Mouse (Mus musculus): ENCODE measurements around the gene Ccrl2. TPM values are rescaled to one million over a fixed set of nuclear protein-coding genes. Genes with fewer than 3 reads are reported as not detected.

The Ccrl2 gene
- total and polyA plus RNA-seq, 2 experiments from 2014 or later: 0.82 to 1.2 TPM

DNA sequence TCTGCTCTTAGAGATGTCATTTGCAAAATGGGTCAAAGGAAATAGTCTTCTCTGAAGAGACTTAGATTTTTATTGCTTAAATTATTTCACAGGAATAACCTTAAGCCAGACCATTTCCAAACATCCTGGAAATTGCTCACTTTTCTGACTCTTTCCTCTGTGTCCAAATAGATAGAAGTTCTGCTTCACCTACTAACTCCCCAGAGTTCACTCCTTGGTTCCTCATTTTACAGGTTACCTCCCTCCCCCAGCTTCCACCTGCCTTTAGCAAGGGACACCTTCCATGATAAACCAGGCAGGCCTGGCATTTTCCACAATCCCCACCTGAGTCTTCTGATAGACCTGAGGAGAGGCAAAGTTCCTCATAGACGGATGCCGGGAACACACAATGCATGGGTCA, 50.8 kb downstream of the Ccrl2 start:
- 91% methylated on average over 2 of the region's 2 CpGs for WGBS
- H3K36me3 ChIP-seq (ENCODE audit: insufficient read depth, low read length): no peaks in the 10 kb centered on the region
- no peaks in the 10 kb centered on the region for H3K4me1 ChIP-seq (ENCODE audit: insufficient read depth, low read length)
- no peak overlapping the region for H3K9ac ChIP-seq (replicated peaks; ENCODE audit: low read length, poor library complexity, severe bottlenecking)
- no peak overlapping the region for H3K27ac ChIP-seq (ENCODE audit: low read depth, low read length)
- no peak for DNase-seq (ENCODE audit: low spot score)
- H3K9me3 ChIP-seq (ENCODE audit: low read length): no peaks in the 10 kb centered on the region
- H3K4me2 ChIP-seq (ENCODE audit: low read depth, low read length, poor library complexity, severe bottlenecking): no peak overlapping the region
- no peak overlapping the region for H3K4me3 ChIP-seq (ENCODE audit: low read depth, low read length)
- H3K27me3 ChIP-seq (ENCODE audit: insufficient read depth, low read length): no peaks in the 10 kb centered on the region
- no peak for TF ChIP-seq CTCF (IDR thresholded peaks at IDR 0.05)
- ATAC-seq (ENCODE audit: low FRiP score): no peak

Other genes starting within 250 kb of the Ccrl2 start
- gene Prss44, start 243.5 kb downstream of the Ccrl2 start, total RNA-seq (2014; rRNA removed): not detected in 2 replicates
- gene Prss44, start 243.5 kb downstream of the Ccrl2 start, polyA plus RNA-seq (2015; fragmentation: Nextera tagmentation; extraction: Ambion mirVana): not detected in 2 replicates
- gene Prss43, start 230.8 kb downstream of the Ccrl2 start, total RNA-seq (2014; rRNA removed): not detected in 2 replicates
- 0.11 and 0.31 TPM in 2 replicates for gene Prss43, start 230.8 kb downstream of the Ccrl2 start, polyA plus RNA-seq (2015; fragmentation: Nextera tagmentation; extraction: Ambion mirVana)
- gene Prss45, start 222.9 kb downstream of the Ccrl2 start, total RNA-seq (2014; rRNA removed): 1.2 TPM in 1 of 2 replicates, not detected in the other
- 0.46 and 0.54 TPM in 2 replicates for gene Prss45, start 222.9 kb downstream of the Ccrl2 start, polyA plus RNA-seq (2015; fragmentation: Nextera tagmentation; extraction: Ambion mirVana)
- not detected in 2 replicates for gene Prss46, start 213.0 kb downstream of the Ccrl2 start, total RNA-seq (2014; rRNA removed)
- 0.12 TPM in 1 of 2 replicates, not detected in the other for gene Prss46, start 213.0 kb downstream of the Ccrl2 start, polyA plus RNA-seq (2015; fragmentation: Nextera tagmentation; extraction: Ambion mirVana)
- gene Prss50, start 199.6 kb downstream of the Ccrl2 start, total RNA-seq (2014; rRNA removed): 0.57 and 1.0 TPM in 2 replicates
- 1.3 and 1.5 TPM in 2 replicates for gene Prss50, start 199.6 kb downstream of the Ccrl2 start, polyA plus RNA-seq (2015; fragmentation: Nextera tagmentation; extraction: Ambion mirVana)
- 5.8 and 9.0 TPM in 2 replicates for gene Als2cl, start 177.6 kb downstream of the Ccrl2 start, total RNA-seq (2014; rRNA removed)
- 1.2 and 1.6 TPM in 2 replicates for gene Als2cl, start 177.6 kb downstream of the Ccrl2 start, polyA plus RNA-seq (2015; fragmentation: Nextera tagmentation; extraction: Ambion mirVana)
- gene Tmie, start 177.4 kb downstream of the Ccrl2 start, total RNA-seq (2014; rRNA removed): 3.7 and 7.6 TPM in 2 replicates
- 6.6 and 7.6 TPM in 2 replicates for gene Tmie, start 177.4 kb downstream of the Ccrl2 start, polyA plus RNA-seq (2015; fragmentation: Nextera tagmentation; extraction: Ambion mirVana)
- not detected in 2 replicates for gene Fam240a, start 140.7 kb downstream of the Ccrl2 start, total RNA-seq (2014; rRNA removed)
- not detected in 2 replicates for gene Fam240a, start 140.7 kb downstream of the Ccrl2 start, polyA plus RNA-seq (2015; fragmentation: Nextera tagmentation; extraction: Ambion mirVana)
- gene Tdgf1, start 111.4 kb downstream of the Ccrl2 start, total RNA-seq (2014; rRNA removed): not detected in 2 replicates
- not detected in 2 replicates for gene Tdgf1, start 111.4 kb downstream of the Ccrl2 start, polyA plus RNA-seq (2015; fragmentation: Nextera tagmentation; extraction: Ambion mirVana)
- gene Lrrc2, start 106.0 kb downstream of the Ccrl2 start, total RNA-seq (2014; rRNA removed): 0.28 and 0.93 TPM in 2 replicates
- gene Lrrc2, start 106.0 kb downstream of the Ccrl2 start, polyA plus RNA-seq (2015; fragmentation: Nextera tagmentation; extraction: Ambion mirVana): 1.1 TPM in 2 replicates
- gene Rtp3, start 66.9 kb downstream of the Ccrl2 start, total RNA-seq (2014; rRNA removed): not detected in 2 replicates
- gene Rtp3, start 66.9 kb downstream of the Ccrl2 start, polyA plus RNA-seq (2015; fragmentation: Nextera tagmentation; extraction: Ambion mirVana): 0.06 TPM in 1 of 2 replicates, not detected in the other
- 0.93 TPM in 1 of 2 replicates, not detected in the other for gene Ltf, start 38.2 kb downstream of the Ccrl2 start, total RNA-seq (2014; rRNA removed)
- 0.82 and 1.4 TPM in 2 replicates for gene Ltf, start 38.2 kb downstream of the Ccrl2 start, polyA plus RNA-seq (2015; fragmentation: Nextera tagmentation; extraction: Ambion mirVana)
- gene Lrrfip2, start 60.1 kb upstream of the Ccrl2 start, total RNA-seq (2014; rRNA removed): 23.7 and 32.7 TPM in 2 replicates
- 42.2 and 44.0 TPM in 2 replicates for gene Lrrfip2, start 60.1 kb upstream of the Ccrl2 start, polyA plus RNA-seq (2015; fragmentation: Nextera tagmentation; extraction: Ambion mirVana)
- gene Mlh1, start 214.3 kb upstream of the Ccrl2 start, total RNA-seq (2014; rRNA removed): 12.6 and 19.6 TPM in 2 replicates
- 20.4 and 20.6 TPM in 2 replicates for gene Mlh1, start 214.3 kb upstream of the Ccrl2 start, polyA plus RNA-seq (2015; fragmentation: Nextera tagmentation; extraction: Ambion mirVana)
- 95.1 and 127 TPM in 2 replicates for gene Epm2aip1, start 214.4 kb upstream of the Ccrl2 start, total RNA-seq (2014; rRNA removed)
- 41.1 and 46.6 TPM in 2 replicates for gene Epm2aip1, start 214.4 kb upstream of the Ccrl2 start, polyA plus RNA-seq (2015; fragmentation: Nextera tagmentation; extraction: Ambion mirVana)